Mouse (Mus musculus): ENCODE measurements around the gene Lrrc20. TPM values are rescaled to one million over a fixed set of nuclear protein-coding genes. Genes with fewer than 3 reads are reported as not detected.

The Lrrc20 gene
- polyA plus RNA-seq, 1 experiment = 11.8 TPM

DNA sequence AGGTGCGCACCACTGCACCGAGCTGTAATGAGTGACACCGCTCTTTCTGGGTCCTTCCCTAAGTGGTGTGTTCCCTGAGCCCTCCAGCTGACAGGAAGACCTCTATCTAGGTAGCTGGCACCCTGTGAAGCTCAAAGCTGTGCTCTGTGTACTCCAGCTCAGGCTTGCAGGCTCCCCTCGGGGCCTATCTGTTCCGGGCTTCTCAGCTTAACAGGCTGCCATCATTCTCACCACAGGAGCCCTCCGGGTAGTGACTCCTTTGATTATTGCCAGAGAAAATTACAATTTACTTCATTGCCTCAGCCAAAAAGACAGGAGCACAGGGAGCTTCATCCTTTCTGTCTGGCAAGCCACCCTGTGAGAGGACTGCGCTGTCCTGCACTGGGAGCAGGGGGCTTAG, 57.7 kb downstream of the Lrrc20 start:
- Histone ChIP-seq H3K79me3 (ENCODE audit: low read depth) (no peaks in the 10 kb centered on the region), H3K27me3 (ENCODE audit: control insufficient read depth, insufficient read depth, insufficient read length) (no peaks in the 10 kb centered on the region), H3K36me3 (ENCODE audit: control insufficient read depth, insufficient read depth) (no peaks in the 10 kb centered on the region), H3K79me2 (ENCODE audit: control insufficient read depth, insufficient read depth) (no peaks in the 10 kb centered on the region), H3K4me3 (ENCODE audit: insufficient read depth, poor library complexity, severe bottlenecking) (no peak overlapping the region), H3ac (ENCODE audit: control insufficient read depth, insufficient read length, low read depth) (no peak overlapping the region)
- TF ChIP-seq MAX (IDR thresholded peaks at IDR 0.05) (no peak), FOSL1 (IDR thresholded peaks at IDR 0.05; ENCODE audit: insufficient read depth, low read length, poor library complexity, severe bottlenecking) (no peak), USF1 (IDR thresholded peaks at IDR 0.05; ENCODE audit: low read depth) (no peak), MYOD1 (IDR thresholded peaks at IDR 0.05; ENCODE audit: control insufficient read depth, insufficient read length, low read depth) (no peak)

GRCm38 (mm10) chr10:61534371-61535101, 58.9 kb downstream of the Lrrc20 start:
- H3K27me3 ChIP-seq (ENCODE audit: control insufficient read depth, insufficient read depth, insufficient read length) = no peaks in the 10 kb centered on the region
- no peak overlapping the region for H3K4me3 ChIP-seq (ENCODE audit: insufficient read depth, poor library complexity, severe bottlenecking)
- no peaks in the 10 kb centered on the region for H3K36me3 ChIP-seq (ENCODE audit: control insufficient read depth, insufficient read depth)
- no peaks in the 10 kb centered on the region for H3K79me3 ChIP-seq (ENCODE audit: low read depth)
- no peaks in the 10 kb centered on the region for H3K79me2 ChIP-seq (ENCODE audit: control insufficient read depth, insufficient read depth)
- TF ChIP-seq CTCF (IDR thresholded peaks at IDR 0.05; ENCODE audit: control insufficient read depth, insufficient read depth, insufficient read length) (no peak), MAX (IDR thresholded peaks at IDR 0.05) (no peak), MYOD1 (IDR thresholded peaks at IDR 0.05; ENCODE audit: control insufficient read depth, insufficient read length, low read depth) (no peak), CEBPB (IDR thresholded peaks at IDR 0.05; ENCODE audit: low read depth) (no peak), MYOG (IDR thresholded peaks at IDR 0.05; ENCODE audit: control insufficient read depth, extremely low read depth, insufficient read length) (no peak), FOSL1 (IDR thresholded peaks at IDR 0.05; ENCODE audit: insufficient read depth, low read length, poor library complexity, severe bottlenecking) (no peak), USF1 (IDR thresholded peaks at IDR 0.05; ENCODE audit: low read depth) (no peak)
- no peak overlapping the region for H3ac ChIP-seq (ENCODE audit: control insufficient read depth, insufficient read length, low read depth)

DNA sequence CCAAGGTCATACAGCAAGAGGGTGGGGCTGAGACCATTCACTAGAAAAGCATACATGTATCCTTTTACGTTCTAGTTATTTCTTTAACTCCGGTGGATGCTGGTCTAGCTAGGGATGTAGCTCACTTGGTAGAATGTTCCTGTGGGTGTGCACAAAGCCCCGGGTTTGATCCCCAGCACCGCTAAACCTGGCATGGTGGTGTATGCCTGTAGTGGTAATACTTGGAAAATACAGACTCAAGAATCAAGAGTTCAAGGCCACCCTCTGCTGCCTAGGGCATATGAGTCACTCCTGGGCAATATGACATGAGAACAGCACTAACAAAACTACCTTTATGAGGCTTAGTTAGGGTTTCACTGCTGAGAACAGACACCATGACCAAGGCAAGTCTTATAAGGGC, 59.8 kb downstream of the Lrrc20 start:
- Histone ChIP-seq H3K36me3 (ENCODE audit: control insufficient read depth, insufficient read depth) (no peaks in the 10 kb centered on the region), H3K4me3 (ENCODE audit: insufficient read depth, poor library complexity, severe bottlenecking) (no peak overlapping the region), H3ac (ENCODE audit: control insufficient read depth, insufficient read length, low read depth) (no peak overlapping the region), H3K79me3 (ENCODE audit: low read depth) (no peaks in the 10 kb centered on the region), H3K79me2 (ENCODE audit: control insufficient read depth, insufficient read depth) (no peaks in the 10 kb centered on the region), H3K27me3 (ENCODE audit: control insufficient read depth, insufficient read depth, insufficient read length) (no peaks in the 10 kb centered on the region)
- no peak for TF ChIP-seq FOSL1 (IDR thresholded peaks at IDR 0.05; ENCODE audit: insufficient read depth, low read length, poor library complexity, severe bottlenecking)
- TF ChIP-seq MYOG (IDR thresholded peaks at IDR 0.05; ENCODE audit: control insufficient read depth, extremely low read depth, insufficient read length) = no peak
- TF ChIP-seq CTCF (IDR thresholded peaks at IDR 0.05; ENCODE audit: control insufficient read depth, insufficient read depth, insufficient read length) = no peak
- no peak for TF ChIP-seq USF1 (IDR thresholded peaks at IDR 0.05; ENCODE audit: low read depth)
- no peak for TF ChIP-seq MYOD1 (IDR thresholded peaks at IDR 0.05; ENCODE audit: control insufficient read depth, insufficient read length, low read depth)
- no peak for TF ChIP-seq CEBPB (IDR thresholded peaks at IDR 0.05; ENCODE audit: low read depth)
- no peak for TF ChIP-seq MAX (IDR thresholded peaks at IDR 0.05)

- Histone ChIP-seq H3K4me3 (ENCODE audit: insufficient read depth, poor library complexity, severe bottlenecking) (no peak overlapping the region), H3K79me3 (ENCODE audit: low read depth) (no peaks in the 10 kb centered on the region), H3K36me3 (ENCODE audit: control insufficient read depth, insufficient read depth) (no peaks in the 10 kb centered on the region), H3ac (ENCODE audit: control insufficient read depth, insufficient read length, low read depth) (no peak overlapping the region), H3K27me3 (ENCODE audit: control insufficient read depth, insufficient read depth, insufficient read length) (no peaks in the 10 kb centered on the region), H3K79me2 (ENCODE audit: control insufficient read depth, insufficient read depth) (no peaks in the 10 kb centered on the region)
- no peak for TF ChIP-seq MYOG (IDR thresholded peaks at IDR 0.05; ENCODE audit: control insufficient read depth, extremely low read depth, insufficient read length)
- no peak for TF ChIP-seq MAX (IDR thresholded peaks at IDR 0.05)
- TF ChIP-seq MYOD1 (IDR thresholded peaks at IDR 0.05; ENCODE audit: control insufficient read depth, insufficient read length, low read depth) = peak; percentile 25
- TF ChIP-seq USF1 (IDR thresholded peaks at IDR 0.05; ENCODE audit: low read depth) = no peak
Observed at GRCm38 (mm10) chr10:61536130-61537035, 60.8 kb downstream of the Lrrc20 start.

GRCm38 (mm10) chr10:61537036-61537380, 61.4 kb downstream of the Lrrc20 start:
- no peaks in the 10 kb centered on the region for H3K27me3 ChIP-seq (ENCODE audit: control insufficient read depth, insufficient read depth, insufficient read length)
- no peak overlapping the region for H3ac ChIP-seq (ENCODE audit: control insufficient read depth, insufficient read length, low read depth)
- H3K79me3 ChIP-seq (ENCODE audit: low read depth) = no peaks in the 10 kb centered on the region
- no peaks in the 10 kb centered on the region for H3K36me3 ChIP-seq (ENCODE audit: control insufficient read depth, insufficient read depth)
- H3K79me2 ChIP-seq (ENCODE audit: control insufficient read depth, insufficient read depth) = no peaks in the 10 kb centered on the region
- TF ChIP-seq MAX (IDR thresholded peaks at IDR 0.05) (no peak), MYOD1 (IDR thresholded peaks at IDR 0.05; ENCODE audit: control insufficient read depth, insufficient read length, low read depth) (no peak), CEBPB (IDR thresholded peaks at IDR 0.05; ENCODE audit: low read depth) (no peak), MYOG (IDR thresholded peaks at IDR 0.05; ENCODE audit: control insufficient read depth, extremely low read depth, insufficient read length) (no peak), CTCF (IDR thresholded peaks at IDR 0.05; ENCODE audit: control insufficient read depth, insufficient read depth, insufficient read length) (no peak), USF1 (IDR thresholded peaks at IDR 0.05; ENCODE audit: low read depth) (no peak), FOSL1 (IDR thresholded peaks at IDR 0.05; ENCODE audit: insufficient read depth, low read length, poor library complexity, severe bottlenecking) (no peak)
- no peak overlapping the region for H3K4me3 ChIP-seq (ENCODE audit: insufficient read depth, poor library complexity, severe bottlenecking)
